Mouse (Mus musculus) cerebellum, adult 18-20 months (tissue): ENCODE data around the gene Bloc1s5.

Experiments
- DNase-seq, 2 experiments: peaks; one replicate each; pipeline ENCODE4 v3.0.0; 2021

Gene Bloc1s5

DNA sequence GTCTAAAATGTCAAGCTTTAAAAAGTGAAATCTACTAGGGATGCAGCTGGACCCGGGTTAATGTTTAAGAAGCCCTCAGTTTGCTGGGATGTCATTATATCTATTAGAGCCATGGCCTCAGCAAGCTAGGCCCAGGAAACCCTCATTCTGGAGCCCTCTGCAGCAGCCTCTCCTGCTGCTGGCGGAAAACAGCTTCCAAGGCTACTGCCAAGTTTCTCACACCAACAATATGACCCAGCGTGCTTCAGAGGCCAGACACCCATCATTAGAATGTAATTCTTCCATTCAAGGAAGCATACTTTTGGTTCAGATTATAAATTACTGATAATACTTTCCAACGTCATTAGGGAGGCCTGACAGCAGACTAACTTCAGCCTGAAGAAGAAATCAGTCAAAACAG lies 18.0 kb downstream of the Bloc1s5 start:
- DNase-seq: no peak

- no peak for DNase-seq
Observed at GRCm38 (mm10) chr13:38615656-38616055, 19.3 kb downstream of the Bloc1s5 start.

DNA sequence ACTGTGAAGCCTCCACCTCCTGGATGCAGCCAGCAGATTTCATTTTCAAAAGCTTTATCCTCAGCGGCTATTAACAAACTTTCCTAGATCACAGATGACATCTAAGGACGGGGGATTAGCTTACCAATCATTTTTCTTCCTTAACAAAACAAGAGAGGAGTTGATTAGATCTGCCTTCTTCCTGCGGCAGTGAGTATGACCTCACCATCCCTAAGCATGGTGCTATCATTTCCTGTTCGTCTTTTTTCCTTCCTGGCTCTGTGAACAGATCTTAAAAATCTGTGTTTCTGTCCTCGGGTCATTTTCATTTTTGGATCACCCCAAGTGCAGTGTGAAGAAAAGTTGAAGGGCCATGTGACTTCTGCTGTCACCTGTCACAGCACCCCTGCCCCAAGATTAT lies 20.6 kb downstream of the Bloc1s5 start:
- DNase-seq: no peak

- DNase-seq: no peak
Observed at GRCm38 (mm10) chr13:38613583-38613982, 21.3 kb downstream of the Bloc1s5 start.

DNA sequence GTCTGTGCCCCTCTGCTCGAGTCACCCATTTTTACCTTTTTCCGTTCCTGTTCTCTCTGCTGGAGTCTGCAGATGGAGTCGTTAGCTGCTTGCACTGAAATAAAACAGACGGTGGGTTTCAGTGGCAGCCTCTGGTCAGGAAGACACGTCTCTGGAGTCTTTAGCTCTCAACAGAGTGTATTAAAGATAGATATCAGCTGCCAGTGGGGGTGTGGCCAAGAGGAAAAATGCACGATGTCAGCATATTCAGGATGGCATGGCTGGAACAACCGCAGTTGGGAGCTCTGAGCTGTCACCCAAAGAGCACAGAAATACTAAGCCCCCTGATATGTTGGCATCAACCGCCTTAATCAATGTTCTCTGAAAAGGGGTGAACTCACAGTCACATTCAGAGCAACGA lies 22.3 kb downstream of the Bloc1s5 start:
- DNase-seq: no peak

DNA sequence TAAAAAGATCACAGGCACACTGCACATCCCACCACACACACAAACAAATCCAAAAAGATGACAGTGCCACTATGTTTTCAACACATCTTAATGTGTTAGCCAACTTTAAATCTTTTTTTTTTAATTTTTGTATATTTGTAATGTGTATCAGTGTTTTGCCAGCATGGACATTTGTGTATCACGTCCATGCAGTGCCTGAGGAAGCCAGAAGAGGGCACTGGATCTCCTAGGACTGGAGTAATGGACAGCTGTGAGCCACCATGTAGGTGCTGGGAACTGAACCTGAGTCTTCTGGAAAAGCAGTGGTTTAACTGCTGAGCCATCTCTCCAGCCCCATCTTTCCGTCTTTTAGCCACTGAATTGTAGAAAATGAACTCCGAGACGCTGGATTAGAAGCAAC lies 22.7 kb downstream of the Bloc1s5 start:
- DNase-seq: no peak

DNA sequence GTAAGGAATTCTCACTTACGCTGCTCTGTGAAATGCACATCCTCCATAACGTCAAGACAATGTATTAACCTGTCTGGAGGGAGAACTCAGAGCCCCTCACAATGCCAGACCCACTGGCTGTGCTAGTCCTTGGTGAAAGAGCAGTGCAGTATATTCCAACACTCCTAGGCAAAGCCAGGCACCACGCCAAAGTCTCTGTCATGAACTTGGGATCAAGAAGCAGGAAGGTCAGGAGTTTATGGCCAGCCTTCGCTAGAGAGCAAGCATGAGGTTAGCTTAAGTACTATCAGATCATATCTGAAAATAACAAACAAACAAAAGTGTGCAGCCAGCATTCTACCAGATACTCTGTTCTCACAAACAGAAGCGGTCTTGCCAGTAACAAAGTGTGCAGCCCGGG lies 24.6 kb downstream of the Bloc1s5 start:
- DNase-seq: no peak

- DNase-seq: no peak
Observed at GRCm38 (mm10) chr13:38607130-38607529, 27.8 kb downstream of the Bloc1s5 start.

DNA sequence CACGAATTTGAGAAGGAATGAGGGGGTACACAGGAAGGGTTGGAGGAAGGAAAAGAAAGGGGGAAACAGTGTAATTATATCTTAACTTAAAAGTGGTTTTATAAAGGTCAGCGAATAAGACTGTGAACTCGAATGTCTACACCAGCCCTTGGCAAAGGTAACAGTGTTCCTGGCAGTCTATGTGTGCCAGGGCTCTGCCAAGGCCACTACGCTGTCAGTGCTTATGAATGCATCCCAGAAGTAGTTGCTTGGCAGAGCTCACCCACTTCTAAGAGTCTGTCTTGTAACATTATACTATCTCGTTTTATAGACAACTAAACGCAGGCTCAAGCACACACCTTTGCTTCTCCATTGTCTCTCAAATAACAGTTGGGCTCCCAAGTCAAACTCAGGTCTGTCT lies 29.6 kb downstream of the Bloc1s5 start:
- DNase-seq: no peak

- no peak for DNase-seq
Observed at GRCm38 (mm10) chr13:38602966-38603365, 31.9 kb downstream of the Bloc1s5 start.

DNA sequence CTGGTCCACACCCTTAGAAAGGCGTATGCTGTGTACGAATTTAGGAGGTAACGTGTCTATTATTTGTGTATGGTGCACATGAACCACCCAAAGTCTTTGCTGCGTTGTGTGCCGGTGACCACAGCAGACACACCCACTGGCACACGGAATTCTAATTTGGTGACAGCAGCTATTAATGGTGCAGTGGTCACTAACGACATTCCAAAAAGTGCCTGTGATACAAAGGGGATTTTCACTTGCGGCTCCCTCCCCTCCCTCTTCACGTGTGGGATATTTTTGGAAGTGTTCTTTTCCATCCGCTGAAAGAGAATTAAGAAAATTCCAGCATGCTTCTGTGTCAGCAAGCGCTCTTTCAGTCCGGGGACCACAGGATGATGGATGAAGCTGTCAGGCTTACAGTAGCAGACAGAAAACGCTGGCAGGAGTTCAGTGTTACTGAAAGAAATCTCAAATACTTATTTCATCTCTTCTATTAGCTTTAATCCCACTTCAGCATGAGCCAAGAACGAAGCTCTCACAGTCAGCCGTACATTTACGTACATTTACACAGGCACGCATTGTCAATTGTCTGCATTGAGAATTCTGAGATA lies 32.6 kb downstream of the Bloc1s5 start:
- DNase-seq: no peak

- DNase-seq: no peak
Observed at GRCm38 (mm10) chr13:38600811-38601210, 34.1 kb downstream of the Bloc1s5 start.

GRCm38 (mm10) chr13:38597076-38597475 lies 37.8 kb downstream of the Bloc1s5 start:
- DNase-seq: no peak

DNA sequence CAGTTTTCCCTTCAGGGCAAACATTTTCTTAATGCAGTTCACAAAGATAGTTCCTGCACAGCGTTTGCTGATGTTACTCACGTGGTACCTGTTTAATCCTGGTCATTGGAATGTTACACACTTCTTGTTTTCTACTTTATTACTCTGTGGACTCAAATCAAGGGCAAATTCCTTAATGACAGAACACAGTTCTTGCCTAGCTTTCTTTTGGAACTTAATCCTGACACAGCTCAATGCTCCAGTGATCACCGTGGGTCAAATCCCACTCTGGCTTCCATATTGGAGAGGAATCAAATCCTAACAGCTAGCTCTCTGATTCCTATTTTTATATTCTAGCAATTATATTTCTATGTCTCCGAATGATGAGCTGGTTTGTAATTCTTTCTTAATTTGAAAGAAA lies 38.4 kb downstream of the Bloc1s5 start:
- no peak for DNase-seq

DNA sequence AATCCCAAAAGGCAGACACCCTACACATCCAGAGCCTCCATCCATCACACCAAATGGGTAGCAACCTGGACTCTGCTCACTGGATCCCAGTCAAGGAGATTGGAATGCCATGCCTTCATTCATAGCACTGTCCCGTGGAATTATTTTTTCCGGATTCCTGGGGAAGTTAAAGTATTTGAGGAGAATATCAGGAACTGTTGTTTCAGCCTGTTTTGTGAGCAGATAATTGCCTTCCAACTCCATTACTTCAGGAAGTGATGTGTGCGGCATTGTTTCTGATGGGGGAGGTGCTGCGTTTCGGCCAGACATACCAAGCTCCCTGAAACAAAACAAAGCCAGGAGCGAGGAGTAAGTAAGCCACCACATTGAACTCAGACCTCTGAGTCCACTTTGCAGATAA lies 41.8 kb downstream of the Bloc1s5 start:
- no peak for DNase-seq

GRCm38 (mm10) chr13:38587350-38587749 lies 47.6 kb downstream of the Bloc1s5 start:
- DNase-seq: no peak

- DNase-seq: no peak
Observed at GRCm38 (mm10) chr13:38586451-38586850, 48.5 kb downstream of the Bloc1s5 start.

DNA sequence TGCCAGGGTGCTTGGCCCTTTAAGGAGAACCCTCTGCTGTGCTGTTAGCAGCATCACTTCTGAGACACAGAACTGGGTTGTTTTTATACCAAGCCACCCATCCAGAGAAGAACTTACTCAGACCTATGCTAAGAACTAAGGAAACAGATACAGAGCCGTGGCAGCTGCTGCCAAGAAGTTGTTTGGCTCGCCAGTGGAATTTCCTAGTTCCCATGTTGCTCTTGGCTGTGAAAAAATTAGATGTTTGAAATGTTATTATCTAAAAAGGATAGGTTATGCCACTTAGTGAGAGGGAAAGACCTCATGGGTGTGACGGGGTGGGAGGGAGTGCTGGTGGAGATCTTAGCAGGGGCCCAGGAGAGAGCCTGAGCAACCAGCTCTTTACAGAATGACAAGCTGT lies 52.1 kb downstream of the Bloc1s5 start:
- DNase-seq: no peak

GRCm38 (mm10) chr13:38580601-38581457 lies 54.1 kb downstream of the Bloc1s5 start:
- DNase-seq: peak; percentile 14 to 15

GRCm38 (mm10) chr13:38579971-38580600 lies 54.8 kb downstream of the Bloc1s5 start:
- DNase-seq: no peak

GRCm38 (mm10) chr13:38574668-38575067 lies 60.2 kb downstream of the Bloc1s5 start:
- no peak for DNase-seq

GRCm38 (mm10) chr13:38573281-38573680 lies 61.6 kb downstream of the Bloc1s5 start:
- no peak for DNase-seq

DNA sequence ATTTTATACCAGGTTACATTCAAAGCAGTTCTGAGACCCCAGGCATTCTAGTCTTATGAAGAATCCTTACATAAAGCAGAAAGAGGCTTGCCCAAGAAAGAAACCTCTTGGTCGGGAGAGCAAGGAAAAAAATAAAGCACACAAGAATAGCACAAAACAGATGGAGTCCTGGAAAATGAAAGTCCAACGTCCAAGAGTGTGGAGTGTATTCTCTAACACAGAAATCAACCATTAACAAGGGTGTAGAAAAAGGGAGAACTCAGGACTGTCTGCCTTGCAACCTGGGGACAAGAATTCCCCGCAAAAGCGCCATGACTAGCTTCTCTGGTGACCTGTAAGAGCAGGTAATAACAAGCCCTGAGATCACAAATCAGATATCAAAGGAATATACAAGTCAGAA lies 69.7 kb downstream of the Bloc1s5 start:
- no peak for DNase-seq

GRCm38 (mm10) chr13:38554611-38555010 lies 80.3 kb downstream of the Bloc1s5 start:
- DNase-seq: no peak
